Mouse (Mus musculus): ENCODE measurements at regions not wholly inside any gene's neighbourhood (a gene's known extent, or its start where the extent isn't known, plus 50 kb on each side); places are given as distances from the start of the nearest gene placed in this dataset.

DNA sequence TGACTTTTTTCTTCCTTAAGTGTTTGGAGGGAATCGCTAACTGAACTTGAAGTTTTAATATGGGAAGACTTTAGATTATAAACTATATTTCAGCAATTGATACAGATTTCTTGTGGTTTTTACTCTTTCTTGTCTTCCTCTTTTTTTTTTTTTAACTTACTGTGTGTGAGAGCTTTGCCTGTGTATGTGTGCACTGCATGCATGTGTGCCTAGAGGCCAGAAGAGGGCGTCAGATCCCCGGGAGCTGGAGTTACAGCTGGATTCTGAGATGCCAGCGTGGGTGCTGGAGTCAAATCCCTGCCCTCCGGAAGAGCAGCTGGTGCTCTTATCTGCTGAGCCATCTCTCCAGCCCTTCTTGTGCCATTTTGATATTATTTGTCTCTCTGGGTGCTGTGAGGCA is 129.6 kb downstream of the Trim33 start:
- no peak for DNase-seq

DNA sequence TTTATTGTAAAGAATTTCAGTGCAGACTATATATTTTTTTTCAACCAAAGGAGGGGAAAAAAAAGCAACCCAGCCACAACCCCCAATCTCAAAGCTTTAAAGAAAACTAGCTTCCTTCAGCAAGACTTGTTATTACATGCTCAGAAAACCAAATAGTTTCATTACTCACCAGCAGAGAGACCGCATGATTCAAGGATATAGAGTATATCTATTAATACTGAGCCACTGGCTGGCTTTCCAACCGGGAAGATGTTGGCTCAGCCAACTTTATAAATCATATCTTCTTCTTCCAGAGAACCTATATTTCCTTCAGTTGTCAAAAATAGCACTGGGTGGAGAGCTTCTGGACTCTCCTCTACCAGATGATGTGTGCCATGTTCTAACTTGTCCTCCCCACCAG is 133.2 kb downstream of the Trim33 start:
- no peak for DNase-seq

DNA sequence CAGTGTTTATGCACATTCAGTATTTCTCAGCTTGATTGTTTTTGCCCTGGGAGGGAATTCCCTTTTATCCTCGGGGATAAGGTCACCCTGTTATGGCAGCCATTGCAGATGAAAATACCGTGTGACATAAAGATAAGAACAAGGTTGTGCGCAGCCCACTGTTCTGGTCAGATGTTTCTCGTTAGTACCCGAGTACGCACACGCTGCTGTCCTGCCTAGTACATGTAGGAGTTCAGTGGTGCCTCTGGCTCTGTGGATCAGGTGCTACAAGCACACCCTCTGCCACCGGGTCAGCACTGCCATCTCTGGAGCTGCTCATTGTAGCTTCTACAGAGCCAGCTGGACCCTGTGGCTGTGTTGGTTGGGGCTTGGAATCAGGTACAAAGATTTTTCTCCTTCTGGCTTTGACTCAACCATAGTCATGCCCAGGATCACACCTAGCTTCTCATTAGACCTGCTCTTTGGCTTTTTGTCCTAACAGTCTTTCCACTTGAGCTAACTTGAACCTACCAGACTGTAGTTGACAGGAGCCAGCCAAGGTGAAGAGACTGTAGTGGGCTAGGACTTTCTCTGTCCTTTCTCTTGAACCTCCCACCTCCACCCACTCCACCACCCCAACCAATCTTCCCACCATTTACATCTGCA is 136.1 kb downstream of the Trim33 start:
- DNase-seq = no peak

DNA sequence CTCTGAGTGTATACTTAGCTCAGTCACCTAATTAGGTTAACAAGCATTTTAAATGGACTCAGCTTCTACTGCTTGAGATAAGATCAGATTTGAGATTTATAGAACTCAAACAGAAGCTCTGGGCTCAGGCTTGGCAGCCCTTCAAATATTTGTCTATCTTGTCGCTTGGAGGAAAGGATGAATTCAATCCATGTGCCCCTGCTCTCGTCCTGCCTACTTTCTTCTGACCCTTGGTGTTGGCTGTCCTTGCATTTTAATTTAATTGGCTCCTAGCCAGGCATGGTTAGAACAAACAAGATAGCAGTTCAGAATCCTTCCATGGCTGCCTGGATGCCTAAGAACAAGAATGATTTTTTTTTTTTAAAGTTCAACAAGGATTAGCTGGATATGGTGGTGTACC is 137.2 kb downstream of the Trim33 start:
- DNase-seq = no peak

DNA sequence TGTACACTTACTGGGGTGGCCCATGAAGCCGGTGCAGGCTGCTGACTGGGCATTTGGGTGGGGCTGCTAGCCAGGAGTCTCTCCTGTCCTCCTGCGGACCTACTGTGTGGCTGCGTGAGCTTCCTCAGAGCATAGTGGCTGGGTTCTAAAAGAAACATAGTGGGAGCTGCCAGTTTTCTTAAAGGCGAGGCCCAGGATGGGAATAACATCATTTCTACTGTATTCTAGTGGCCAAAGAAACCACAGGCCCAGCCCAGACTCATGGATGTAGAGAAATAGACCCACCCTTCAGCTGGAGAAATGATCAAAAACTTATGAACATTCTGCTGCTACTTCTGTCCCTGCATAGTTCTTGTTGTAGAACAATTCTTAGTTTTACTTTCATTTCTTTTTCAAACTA is 138.7 kb downstream of the Trim33 start:
- no peak for DNase-seq

DNA sequence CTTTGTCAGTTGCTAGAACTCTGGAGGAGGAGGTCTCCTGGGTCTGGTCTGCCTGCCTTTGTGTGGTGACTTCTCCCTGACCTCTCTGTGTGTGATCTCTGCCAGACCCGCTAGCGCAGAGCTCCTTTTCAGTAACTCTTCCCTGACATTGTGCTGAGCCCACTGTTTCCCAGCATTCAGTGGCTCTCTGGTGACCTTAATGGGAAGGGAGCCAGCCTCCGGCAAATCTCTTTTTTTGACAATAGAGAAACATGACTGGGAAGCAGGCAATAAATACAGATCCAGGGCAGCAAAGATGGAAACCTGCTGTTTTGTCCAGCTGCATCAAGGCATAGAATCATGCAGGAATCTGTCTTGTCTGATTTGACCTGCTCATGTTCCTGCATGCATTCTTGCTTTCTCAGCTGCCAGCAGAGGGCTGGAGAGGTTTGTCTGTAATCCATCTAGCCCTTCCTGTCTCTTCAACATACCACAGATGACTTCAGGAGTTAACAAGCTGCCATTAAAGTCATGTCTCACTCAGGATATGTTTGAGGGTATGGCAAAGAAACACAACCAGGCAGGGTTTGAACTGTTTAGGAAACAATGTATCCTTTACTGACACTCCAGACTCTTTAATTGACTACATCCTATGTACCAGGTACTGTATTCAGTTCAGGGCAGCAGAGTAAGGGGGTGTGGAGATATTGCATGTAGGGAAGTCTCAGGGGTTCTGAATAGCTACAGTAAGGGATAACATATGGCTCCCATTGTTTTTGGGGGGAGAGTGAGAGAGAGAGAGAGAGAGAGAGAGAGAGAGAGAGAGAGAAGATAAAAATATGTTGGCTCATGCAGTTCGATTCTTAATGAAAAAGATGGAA is 140.9 kb downstream of the Trim33 start:
- DNase-seq = peak in 1 of 2 experiments; percentile 48

DNA sequence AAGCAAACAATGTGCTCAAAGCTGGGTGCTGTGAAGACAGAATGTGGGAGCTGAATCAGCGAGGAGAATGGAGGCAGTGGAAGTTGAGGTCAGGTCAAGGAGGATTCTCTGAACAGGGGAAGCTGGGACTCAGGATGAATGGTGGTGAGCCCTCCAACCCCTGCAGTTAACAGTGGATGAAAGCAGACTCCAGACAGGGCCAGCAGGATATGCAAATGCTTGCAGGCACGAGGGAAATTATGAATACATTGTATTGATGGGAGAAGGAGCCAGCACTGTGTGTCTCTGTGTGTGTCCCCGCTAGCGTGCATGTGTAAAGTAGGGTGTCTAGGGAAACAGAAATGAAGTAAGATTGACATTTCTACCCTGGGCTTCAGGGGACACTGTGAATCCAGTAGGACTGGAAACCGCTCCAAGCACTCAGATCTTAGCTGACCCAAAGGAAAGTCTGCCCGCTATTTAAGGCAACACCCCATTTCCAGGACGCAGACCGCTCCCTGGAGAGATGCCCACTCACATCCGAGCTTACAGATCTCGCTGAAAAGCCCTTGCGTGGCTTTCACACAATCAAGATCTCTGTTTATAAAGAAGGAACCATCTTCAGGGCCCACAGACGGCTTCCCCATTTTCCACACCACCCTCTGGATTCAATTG is 141.7 kb downstream of the Trim33 start:
- no peak for DNase-seq

DNA sequence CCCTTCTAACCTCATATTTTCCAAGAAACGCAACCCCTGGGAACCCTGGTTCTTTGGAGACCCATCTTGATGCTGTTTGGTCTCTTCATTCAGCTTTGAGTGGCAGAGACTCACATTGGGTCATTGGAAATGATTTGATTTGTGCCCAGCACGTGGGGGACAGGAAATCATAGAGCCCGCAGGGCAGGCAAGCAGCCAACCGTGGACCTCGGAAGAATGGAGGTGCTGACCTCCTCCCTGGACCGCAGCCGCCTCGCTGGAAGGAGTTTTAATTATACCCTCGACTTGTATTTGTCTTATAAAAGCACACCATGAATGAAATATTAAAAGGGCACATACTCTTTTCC is 142.2 kb downstream of the Trim33 start:
- peak; percentile 15 to 57 for DNase-seq

DNA sequence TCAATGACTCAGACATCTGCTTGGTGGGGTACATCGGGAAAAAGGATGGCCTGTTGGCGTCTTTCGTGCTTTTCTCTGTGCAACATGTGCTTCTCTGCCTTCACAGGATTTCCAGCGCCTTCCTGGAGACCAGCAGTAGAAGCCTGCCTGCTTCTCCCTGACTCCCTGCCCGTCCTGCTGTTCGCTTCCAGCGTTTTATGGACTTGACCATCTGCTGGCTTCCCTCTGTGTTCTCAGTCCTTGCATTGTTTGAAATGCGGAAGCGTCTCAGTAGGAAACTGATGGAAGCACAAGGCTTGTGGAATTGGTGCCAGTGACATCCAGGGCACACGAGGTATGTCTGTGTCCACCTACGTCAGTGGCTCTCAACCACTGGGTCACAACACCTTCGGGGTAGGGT is 143.7 kb downstream of the Trim33 start:
- DNase-seq = no peak

DNA sequence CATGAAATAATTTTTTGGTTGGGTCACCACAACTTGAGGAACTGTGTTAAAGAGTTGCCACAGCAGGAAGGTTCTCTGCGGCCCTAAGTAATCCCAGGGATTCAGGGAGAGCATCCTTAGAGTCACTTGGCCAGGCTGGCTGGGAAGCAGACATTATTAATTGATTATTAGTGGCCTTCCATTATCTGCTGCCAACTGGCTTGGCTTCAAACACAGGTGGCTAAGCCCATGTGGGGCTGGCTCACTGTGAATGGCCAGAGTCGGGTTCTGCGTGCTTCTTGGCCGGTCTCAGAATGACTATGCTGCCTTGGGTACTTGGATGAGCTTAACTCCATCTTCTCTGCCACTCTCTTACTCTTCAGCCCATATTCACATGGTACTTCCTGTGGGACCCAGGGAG is 144.2 kb downstream of the Trim33 start:
- no peak for DNase-seq

DNA sequence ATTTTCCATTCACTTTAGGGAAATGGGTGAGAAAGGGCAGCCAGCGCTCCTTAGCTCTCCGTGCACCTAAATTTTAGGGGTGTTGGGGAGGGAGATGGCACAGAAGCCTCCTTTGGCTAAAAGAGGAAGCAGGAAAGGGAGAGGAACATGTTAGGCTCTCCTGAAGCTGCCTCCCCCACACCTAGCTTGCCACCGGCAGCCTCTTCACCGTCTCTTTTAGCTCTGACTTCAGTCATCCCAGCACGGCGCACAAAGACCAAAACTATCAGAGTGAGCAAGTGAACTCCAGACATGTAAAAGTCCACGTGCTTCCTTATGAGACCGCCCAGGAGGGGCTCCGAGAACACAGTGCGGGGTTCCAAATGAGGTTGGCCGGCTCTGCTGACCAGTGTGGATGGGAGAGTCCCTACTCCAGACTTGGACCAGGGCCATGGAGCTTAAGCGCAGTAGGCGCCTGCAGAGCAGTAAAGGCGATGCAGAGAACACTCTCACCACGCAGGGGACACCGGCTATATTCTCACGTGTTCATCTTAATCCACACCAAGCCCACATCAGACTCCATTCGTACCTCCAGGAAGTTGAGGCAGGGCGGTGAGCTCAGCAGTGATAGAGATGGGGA is 146.8 kb downstream of the Trim33 start:
- DNase-seq = no peak

DNA sequence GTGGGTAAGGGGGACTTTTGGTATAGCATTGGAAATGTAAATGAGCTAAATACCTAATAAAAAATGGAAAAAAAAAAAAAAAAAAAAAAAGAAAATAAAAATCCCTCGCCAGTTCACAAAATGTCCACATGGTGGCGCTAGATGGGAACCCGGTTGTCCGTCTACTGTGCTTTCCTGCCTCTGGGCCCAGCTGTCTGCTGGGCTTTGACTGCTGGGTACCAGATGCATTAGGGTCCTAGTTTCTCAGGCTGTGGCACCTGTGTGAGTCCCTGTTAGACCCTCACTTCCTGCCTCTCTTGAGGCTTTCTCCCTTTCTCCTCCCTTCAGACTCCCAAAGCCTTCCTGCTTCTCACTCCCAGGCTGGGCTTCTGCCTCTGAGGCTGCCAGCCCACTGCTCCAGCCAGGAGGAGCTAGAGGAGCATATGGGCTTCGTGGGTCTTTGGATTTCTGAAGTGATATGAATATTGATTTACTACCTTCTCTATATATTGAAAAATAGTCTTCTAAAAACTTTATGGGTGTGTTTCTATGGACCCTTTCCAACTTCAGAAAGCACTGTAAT is 145.7 kb upstream of the Syt6 start:
- DNase-seq = peak in 1 of 2 experiments; percentile 24

DNA sequence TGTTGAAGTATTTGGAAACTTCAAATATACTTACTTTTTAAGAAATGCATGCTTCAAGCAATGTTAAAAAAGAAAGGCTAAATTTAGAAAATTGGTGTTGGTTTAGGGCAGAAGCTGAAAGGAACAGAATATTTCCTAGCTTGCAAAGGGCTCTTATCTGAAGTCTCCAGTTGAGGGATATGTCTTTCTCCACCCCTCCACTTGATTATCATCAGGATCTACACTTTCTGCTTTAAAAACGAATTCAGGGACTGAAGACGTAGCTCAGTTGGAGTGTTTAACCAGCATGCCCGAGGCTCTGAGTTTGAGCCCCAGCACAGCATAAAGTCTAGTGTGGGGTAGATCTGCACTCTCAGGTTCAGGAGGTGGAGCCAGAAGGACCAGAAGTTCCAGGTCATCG is 144.9 kb upstream of the Syt6 start:
- DNase-seq = no peak

DNA sequence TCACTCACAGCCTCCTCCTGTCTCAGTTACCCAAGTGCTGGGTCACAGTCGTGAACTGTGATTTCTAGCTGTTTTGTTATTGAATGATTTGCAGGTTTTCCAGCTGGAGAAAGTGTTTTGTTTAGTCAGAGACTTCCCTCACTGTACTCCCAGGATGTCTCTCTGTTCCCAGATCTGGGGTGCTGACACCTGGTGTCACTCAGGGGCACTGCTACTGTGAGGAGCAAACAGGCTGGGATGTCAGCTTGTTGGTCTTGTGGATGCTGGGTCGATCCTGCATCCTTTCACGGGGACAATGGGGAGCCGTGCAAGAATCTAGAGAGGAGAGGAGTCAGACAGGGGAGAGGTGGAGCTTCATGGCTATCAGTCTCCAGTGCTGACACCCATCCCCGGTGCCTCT is 142.8 kb upstream of the Syt6 start:
- no peak for DNase-seq

DNA sequence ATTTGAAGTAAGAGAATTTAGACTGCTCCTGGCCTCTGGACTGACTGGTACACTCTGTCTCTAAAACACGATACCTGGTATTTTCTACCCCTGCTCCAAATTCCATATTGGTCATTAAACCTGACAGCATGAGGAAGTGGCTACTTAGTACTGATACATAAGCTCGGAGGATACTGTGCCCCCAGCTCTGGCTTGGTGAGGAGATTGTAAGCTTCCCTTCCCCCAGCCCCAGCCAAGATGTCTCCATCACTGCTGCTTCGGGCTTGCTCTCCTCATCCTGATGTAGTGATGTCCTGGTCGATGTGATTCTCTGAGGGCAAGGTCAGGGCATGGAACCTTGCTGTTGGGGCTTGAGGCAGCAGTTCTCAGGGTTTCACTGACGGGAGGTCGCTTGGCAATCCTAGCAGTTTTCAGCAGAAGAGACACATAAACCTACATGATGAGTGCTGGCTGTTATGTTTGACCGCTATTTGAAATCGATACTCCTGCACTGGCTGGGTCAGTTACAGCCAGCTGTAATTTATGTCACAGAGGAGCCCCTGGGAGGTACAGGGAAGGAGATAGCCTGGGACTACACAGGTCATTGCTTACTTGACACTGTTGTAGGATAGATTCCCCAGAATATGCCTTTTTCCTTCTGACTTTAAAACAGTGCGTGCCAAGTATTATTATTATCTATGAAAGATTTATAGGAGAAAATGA is 138.0 kb upstream of the Syt6 start:
- no peak for DNase-seq

DNA sequence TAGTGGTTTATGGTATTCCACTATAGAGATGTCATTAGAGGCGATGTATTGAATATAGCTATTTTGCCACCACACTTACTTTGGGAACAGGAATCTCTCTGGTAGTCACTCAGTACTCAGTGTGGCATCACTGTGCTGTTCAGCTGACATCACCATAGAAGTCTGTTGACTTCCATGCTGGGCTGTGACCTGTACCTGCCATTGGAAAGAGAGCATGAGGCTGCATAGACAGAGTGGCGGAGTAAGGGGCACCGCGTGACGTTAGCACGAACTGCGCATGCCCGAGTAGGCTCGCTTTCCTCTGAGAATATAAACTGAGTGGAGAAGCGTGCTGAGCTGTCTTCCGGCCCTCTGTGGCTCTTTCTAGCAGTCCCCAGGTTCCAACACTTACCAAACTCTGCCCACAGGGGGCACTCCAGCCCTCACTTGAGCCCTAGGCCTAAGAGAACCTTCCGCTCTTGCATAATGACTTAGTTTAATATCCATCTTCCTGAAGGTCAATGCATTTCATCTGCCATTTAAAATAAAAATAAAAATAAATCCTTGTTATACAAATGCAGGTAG is 136.2 kb upstream of the Syt6 start:
- peak; percentile 63 to 80 for DNase-seq

DNA sequence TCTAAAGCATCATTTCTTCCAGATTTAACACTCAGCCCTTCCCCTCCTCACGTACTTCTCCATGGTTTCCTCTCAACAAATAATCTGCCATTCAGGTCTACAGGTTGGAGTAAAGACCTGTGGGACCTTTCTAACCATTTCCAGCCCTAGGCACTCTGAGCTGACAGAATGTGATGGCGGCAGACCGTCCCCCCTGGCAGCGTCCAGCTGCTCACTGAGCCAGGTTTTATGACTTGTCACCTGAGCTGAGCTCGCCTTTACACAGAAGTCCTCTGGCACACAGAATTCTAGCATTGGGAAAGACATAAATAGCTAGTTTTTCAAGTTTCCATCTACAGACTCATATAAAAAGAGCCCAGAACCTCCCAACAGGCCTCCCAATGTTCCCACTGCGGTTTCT is 131.8 kb upstream of the Syt6 start:
- DNase-seq = no peak

DNA sequence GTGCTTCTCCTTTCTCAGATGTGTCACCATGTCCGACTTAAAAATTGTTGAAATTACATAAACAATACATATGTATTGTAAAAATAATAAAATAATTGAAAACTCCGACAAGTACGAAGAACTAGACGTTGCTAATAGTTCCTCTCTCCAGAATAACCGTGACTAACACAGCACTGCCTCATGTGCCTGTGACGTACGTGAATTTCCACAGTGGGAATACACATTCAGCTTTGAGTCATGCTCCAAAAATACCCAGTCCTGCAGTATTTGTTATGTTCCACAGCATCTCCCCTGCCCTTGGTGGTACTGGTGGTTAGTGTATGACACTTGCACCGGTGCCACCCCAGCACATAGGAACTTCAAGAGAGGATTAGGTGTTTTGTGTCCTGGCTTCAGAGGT is 129.2 kb upstream of the Syt6 start:
- no peak for DNase-seq

DNA sequence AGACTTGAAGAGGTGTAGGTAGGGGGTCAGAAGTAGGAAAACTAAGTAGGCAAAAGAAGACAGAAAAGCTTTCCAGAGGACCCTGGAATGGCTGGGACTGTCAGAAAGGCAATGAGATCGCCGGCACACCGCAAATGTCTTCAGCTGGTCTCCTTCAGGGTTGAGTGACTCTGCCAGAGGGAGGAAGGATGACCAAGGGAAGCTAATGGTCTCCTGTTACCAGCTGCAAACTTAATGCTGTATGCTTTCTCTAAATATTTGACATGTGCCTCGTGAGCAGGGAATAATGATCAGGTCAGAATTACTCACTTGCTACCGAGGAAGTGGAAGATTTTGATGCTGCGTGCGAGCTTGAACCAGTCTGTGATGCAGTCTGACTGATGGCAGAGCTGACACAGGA is 125.2 kb upstream of the Syt6 start:
- DNase-seq = no peak

DNA sequence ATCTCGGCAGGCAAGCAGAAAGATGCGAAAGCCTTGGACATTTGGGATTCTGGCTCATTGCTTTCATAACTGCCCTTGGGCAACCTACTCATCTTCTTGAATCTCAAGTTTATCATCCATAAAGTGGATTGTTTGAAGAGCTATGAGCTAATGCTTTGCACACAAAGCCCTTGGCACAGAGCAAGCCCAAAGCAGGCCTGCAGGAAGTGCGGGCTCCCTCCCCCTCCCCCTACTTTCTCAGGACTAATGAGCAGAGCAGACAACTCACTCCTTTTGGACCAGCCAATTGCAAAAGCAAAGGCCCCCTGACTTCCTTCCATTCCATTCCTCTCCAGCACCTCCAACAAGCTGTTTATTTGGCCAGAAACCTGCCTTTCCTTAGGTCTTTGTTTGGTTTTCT is 123.1 kb upstream of the Syt6 start:
- no peak for DNase-seq

DNA sequence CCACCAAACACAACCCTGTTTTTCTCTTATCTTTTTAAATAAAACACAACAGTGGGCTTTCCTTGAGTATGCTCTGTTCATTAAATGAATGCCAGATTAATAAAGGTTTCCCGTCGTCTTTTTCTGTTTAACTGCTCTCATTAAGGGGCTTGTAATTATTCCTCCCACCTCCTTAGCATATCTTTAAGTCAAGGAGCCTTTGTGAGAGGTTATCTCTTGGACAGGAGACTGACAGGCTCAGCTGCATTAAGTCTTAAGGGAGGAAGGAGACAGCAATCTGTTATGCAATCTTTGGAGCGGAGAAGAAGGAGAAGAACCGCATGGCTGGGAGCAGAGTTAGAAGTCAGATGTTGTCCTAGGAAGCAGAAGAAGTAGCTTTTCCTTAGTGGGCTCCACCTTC is 111.3 kb upstream of the Syt6 start:
- no peak for DNase-seq

DNA sequence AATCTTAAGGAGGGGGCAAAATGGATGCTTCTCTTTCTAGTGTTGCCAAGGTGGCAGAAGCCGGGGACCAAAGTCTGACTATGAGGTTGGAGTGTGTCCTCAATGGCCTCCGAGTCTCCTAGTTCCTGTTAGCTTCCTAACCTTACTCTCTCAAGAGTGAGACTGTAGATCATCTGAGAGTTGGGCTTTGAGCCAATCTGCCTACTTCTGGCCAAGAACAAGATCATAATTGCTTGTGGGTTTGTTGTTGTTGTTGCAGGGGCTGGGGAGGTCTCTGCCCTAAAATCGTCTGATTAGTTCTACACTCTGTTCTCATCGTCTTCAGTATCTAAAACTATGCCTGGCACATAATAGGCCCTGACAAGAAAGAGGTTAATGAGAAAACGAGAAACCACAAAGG is 110.8 kb upstream of the Syt6 start:
- no peak for DNase-seq
